Comparison of ENCODE assay signal across 11 mouse cellular contexts in genomic region chr1:62488871-62489270, GRCm38 (mm10).
"Had no signal": no experiment of that assay in that cellular context is flagged by ENCODE, and none has a peak within 500 bp of the region (broad histone marks: within the 10 kb centered on the region; RNA-seq: fewer than 3 reads in every experiment).

No protein-coding gene starts in this region.

- H3K27ac ChIP-seq: left cerebral cortex, adult 2 months; limb, embryonic 10.5 days; liver, embryonic 15.5 days; midbrain, embryonic 13.5 days had no signal

- DNase-seq: kidney, adult 8-10 months; kidney, postnatal 25 days; lung, adult 2 months; lung, postnatal 36 days; thymus, postnatal 4 days had no signal

- H3K9ac ChIP-seq: liver, embryonic 15.5 days; midbrain, embryonic 13.5 days had no signal

- H3K27me3 ChIP-seq: liver, embryonic 15.5 days; midbrain, embryonic 13.5 days had no signal

- H3K36me3 ChIP-seq: limb, embryonic 10.5 days; liver, embryonic 15.5 days; midbrain, embryonic 13.5 days had no signal

- ATAC-seq: lung, postnatal 0 days; midbrain, embryonic 13.5 days had no signal

- H3K9me3 ChIP-seq: limb, embryonic 10.5 days; liver, embryonic 15.5 days; midbrain, embryonic 13.5 days had no signal

- H3K4me1 ChIP-seq: limb, embryonic 10.5 days; liver, embryonic 15.5 days; midbrain, embryonic 13.5 days had no signal

- H3K4me2 ChIP-seq: liver, embryonic 11.5 days; liver, embryonic 15.5 days; midbrain, embryonic 13.5 days had no signal

- H3K4me3 ChIP-seq: left cerebral cortex, adult 2 months; limb, embryonic 10.5 days; liver, embryonic 15.5 days; midbrain, embryonic 13.5 days had no signal
